Mouse (Mus musculus) kidney, postnatal 4 days (tissue): Measurements from ENCODE around the gene Uhrf1bp1.
A peak's percentile ranks its signal among the peaks of the same experiment; 100 is the strongest.

Experiments used
- DNase-seq, 2 experiments: peaks; one replicate each; pipeline ENCODE4 v3.0.0; 2021; ENCODE audit warnings: mixed read lengths in 2 of 2

The Uhrf1bp1 gene

DNA sequence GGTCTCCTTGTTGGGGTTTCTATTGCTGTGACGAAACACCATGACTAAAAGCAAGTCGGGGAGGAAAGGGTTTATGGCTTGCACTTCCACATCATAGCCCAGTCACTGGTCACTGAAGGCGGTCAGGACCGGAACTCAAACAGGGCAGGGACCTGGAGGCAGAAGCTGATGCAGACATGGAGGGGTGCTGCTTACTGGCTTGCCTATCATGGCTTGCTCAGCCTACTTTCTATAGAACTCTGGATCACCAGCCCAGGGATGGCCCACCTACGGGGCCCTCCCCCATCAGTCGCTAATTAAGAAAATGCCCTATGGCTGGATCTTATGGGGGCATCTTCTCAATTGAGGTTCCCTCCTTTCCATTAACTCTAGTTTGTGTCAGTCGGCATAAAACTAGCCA, 55.1 kb downstream of the Uhrf1bp1 start:
- no peak for DNase-seq

DNA sequence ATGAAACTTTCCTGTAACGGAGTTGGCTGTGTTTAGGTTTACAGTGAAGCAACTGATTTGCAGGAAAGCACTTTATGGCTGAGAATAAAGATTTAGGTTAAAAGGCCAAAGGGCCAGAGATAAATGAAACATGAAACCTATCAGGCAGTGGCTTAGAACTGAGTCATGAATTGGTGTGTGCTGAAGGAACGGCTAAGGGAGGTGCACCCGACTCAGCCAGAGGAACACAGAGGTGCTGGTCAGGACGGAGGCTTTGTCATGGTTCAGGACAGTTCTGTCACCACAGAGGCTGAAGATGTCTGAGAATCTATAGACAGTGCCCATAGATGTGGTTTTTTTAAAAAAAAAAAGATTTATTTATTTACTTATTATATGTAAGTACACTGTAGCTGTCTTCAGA, 58.5 kb downstream of the Uhrf1bp1 start:
- DNase-seq, result no peak

DNA sequence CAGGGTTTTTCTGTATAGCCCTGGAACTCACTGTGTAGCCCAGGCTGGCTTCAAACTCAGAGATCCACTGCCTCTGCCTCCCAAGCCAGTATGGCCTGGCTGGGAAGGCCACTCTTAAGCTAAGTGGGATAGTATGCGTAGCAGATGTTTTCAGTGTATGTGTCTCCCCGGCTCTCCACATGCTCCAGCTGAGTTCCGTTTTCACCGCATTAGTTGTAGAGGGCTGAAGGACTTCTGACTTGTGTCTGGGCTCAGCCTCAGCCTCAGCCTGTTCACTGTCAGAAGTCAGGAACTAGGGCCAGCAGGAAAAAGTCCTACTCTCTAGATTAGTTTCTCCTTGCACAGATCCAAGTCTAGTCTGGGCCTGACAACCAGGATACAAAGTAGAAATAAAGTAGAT, 60.1 kb downstream of the Uhrf1bp1 start:
- DNase-seq, result peak in 1 of 2 experiments; percentile 46

DNA sequence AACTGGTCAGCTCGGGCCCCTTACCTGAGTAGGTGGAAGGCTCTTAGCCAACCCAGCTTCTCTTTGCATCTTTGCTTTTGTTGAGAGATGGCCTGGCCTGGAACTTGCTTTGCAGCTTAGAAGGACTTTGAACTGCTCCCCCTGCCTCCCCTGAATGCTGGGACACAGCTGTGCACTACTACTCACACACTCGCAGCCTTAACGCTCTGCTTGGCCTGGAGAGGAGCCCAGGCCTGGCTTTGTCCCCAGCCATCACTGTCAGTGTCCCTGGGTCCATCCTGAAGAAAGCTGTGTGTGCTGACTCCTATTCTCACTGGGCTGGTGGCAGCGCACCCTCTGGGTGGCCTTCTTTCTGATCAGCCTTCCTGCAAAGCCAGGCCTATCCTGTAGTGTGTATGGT, 64.4 kb downstream of the Uhrf1bp1 start:
- peak; percentile 59 to 73 for DNase-seq

DNA sequence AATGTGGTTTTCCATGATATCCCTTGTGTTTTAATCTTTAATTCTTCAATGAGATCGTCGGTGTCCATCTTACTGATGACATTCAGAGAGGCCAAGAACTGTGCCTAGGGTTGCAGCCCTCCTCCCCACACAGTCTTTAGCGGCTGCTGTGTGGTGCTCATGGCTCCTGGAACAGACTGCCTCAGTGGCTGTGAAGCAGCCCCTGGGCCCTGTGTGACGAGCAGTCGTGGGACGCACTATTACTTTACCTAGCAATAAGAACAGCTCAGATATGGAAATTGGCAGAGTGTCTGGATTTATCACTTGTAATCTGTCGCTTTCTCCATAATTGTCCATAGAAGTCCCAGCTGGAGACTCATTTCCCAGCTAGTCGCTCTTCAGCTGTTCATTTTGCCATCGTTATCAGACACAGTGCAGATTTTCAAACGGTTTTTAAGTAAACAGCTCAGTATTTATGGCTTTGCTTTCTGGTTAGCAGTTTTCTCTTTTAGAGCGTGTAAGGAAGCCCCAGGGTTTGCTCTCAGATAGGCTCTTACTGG, 66.0 kb downstream of the Uhrf1bp1 start:
- no peak for DNase-seq

- DNase-seq, result peak; percentile 51 to 52
Observed at GRCm38 (mm10) chr17:27925054-27925453, 68.8 kb downstream of the Uhrf1bp1 start.

DNA sequence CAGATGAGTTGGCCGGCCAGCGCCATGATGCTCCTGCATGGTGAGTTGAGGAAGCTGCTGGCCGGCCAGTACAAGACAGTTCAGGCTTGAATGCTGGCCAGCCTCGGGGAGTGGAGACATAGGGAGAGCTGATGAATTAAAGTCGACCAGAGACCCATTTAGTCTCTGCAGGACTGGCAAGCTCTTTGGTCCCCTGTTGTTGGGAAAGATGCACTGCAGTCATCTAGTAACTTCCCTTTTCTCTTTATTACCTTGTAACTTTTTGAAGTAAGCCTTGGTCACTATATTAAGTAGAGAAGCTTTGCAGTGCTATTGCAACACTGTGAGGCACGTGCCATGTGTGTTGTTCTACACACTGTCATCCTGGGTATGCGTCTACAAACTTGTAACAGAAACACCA, 69.3 kb downstream of the Uhrf1bp1 start:
- peak; percentile 46 to 63 for DNase-seq

- no peak for DNase-seq
Observed at GRCm38 (mm10) chr17:27930291-27930690, 74.0 kb downstream of the Uhrf1bp1 start.

GRCm38 (mm10) chr17:27931826-27932225, 75.6 kb downstream of the Uhrf1bp1 start:
- no peak for DNase-seq

- DNase-seq, result no peak
Observed at GRCm38 (mm10) chr17:27934136-27934910, 78.1 kb downstream of the Uhrf1bp1 start.

DNA sequence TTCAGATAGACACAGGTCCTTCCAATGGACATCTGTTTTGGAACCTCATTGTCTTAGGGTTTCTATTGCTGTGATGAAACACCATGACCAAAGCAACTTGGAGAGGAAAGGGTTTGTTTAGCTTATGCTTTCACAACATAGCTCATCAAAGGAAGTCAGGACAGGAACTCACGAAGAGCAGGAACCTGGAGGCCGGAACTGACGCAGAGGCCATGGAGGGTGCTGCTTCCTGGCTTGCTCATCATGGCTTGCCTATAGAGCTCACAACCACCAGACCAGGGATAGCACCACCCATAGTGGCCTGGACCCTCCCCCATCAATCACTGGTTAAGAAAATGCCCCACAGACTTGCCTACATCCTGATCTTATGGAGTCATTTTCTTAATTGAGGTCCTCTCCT, 78.8 kb downstream of the Uhrf1bp1 start:
- DNase-seq, result no peak

- DNase-seq, result peak in 1 of 2 experiments; percentile 34
Observed at GRCm38 (mm10) chr17:27937054-27937615, 80.9 kb downstream of the Uhrf1bp1 start.

DNA sequence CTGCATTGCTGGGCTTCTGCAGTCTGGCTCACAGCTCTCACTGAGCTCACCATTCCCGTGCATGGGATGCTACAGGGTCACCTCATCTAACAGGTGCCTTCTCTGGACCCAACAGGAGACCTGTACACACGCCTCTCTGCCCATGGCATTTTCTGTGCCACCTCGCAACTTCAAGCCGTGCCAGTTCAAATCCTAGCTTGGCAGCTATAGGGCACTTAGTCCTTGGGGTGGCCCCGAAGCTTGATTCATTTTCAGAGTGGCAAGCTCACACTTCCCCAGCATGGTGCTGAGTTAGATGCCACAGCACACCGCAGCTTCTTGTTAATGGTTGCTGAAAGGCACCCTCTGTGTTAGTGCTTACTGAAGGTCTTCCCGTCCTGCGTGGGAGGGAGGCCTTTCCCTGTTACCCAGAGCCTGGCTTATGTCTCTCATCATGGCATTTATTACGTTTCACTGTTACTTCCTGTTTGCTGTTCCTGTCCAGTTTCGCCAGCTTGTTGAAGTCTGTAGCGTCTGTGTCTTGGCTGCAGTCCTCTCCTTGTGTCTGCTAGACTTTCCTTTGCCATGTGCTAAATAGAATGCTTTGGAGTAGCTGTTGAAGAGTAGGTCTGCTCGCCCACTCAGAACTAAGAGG, 82.0 kb downstream of the Uhrf1bp1 start:
- DNase-seq, result peak; percentile 40 to 61

DNA sequence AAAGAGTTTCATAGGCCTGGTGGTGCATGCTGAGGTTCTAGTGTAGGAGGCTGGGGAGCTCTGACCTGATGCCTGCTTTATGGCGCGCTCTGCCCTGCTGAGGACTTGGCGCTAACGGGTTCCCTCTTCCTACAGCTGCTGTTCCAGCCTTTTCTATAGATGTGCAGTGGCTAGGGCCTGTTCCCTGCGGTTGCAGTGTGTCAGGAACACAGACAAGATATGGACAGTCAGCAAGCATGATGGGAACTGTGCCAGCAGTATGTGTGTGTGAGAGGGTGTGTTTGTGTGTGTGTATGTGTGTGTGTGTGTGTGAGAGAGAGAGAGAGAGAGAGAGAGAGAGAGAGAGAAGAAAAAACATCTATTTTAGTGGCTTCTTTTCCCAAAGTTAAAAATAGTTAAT, 82.8 kb downstream of the Uhrf1bp1 start:
- peak in 1 of 2 experiments; percentile 40 for DNase-seq

- peak; percentile 34 to 50 for DNase-seq
Observed at GRCm38 (mm10) chr17:27940352-27940751, 84.1 kb downstream of the Uhrf1bp1 start.

DNA sequence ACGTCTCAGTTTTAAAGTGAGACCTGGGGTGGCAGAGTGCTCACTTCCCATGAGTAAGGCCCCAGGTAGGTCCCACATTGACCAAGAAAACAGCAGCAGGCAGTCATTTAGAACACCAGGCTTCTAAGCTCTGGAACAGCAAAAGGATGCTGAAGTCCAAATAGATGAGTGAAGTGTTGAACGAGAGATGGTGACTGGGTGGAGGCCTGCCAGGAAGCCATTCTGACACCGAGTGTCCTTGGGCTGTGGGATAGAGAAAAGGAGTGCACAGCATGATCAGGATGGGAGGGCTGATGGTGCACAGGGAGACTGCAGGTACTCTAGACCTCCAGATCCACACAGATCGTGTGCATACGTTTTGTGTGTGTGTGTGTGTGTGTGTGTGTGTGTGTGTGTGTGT, 84.9 kb downstream of the Uhrf1bp1 start:
- DNase-seq, result no peak

DNA sequence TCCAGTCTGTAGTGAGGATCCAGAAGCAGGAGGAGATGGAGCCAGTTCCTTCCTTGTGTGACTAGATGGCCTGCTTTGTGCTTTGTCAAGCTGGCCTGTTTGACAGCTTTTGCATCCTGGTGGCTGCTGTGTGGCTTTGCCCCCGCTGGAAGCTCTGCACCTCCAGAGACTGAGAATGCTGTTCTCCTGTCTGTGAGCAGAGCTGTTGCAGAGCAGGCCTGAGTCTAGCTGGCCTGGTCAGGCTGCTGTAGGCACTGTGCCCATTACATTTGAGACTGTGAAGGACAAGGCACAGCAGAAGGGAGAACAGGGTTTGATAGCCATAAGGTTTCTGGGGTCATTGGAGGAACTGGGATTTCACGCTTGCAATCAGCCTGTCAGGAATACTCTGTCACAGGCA, 85.5 kb downstream of the Uhrf1bp1 start:
- no peak for DNase-seq

DNA sequence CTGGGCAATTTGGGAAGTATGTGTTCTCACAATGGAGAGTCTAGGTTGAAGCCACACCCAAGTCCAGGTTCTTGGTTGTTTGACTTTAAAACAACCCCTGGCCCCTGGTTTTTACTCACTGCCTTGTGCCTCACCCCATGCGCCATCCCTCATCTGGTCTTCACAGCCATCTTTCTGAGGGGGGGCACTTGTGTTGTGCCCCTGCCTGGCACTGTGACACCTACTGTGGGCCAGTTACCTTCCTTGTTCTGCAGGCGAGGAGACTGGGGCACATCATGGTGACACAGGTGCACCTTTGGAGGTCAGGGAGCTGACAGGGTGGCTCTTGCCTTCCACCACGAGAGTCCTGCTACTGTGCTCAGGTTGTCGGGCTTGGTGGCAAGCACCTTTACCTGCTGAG, 85.9 kb downstream of the Uhrf1bp1 start:
- DNase-seq, result no peak

- DNase-seq, result peak; percentile 82 to 89
Observed at GRCm38 (mm10) chr17:27945546-27946216, 89.4 kb downstream of the Uhrf1bp1 start.

DNA sequence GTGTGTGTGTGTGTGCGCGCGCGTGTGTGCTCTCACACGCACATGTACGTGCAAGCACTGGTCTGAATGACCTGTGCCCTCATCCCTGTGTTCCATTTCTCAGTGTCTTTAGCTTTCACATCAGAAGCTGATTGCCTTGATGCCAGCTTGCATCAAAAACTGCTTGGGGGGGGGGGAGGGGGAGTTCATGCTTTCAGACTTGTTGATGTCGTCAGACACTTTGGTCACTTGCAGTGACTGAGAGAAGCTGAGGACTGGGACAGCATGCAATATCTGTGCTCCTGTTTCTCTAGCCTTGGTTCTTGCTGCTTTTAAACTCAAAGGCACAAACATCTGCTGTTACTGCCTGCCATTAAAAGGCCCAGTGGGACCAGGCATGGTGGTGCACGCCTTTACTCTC, 90.1 kb downstream of the Uhrf1bp1 start:
- DNase-seq, result no peak

- DNase-seq, result no peak
Observed at GRCm38 (mm10) chr17:27947155-27947554, 90.9 kb downstream of the Uhrf1bp1 start.
